Mouse (Mus musculus): ENCODE data around the gene Zfp157. TPM values are rescaled to one million over a fixed set of nuclear protein-coding genes. Genes with fewer than 3 reads are reported as not detected.
A peak's percentile ranks its signal among the peaks of the same experiment; 100 is the strongest.
"Not testable (repeated sequence)": the region's sequence is repeated elsewhere in the genome, so short reads cannot be mapped to it uniquely, and the experiment has no call there.

The Zfp157 gene
- 24.0 and 25.3 TPM in 2 replicates for polyA plus RNA-seq (2015; fragmentation: Nextera tagmentation; extraction: Ambion mirVana)

DNA sequence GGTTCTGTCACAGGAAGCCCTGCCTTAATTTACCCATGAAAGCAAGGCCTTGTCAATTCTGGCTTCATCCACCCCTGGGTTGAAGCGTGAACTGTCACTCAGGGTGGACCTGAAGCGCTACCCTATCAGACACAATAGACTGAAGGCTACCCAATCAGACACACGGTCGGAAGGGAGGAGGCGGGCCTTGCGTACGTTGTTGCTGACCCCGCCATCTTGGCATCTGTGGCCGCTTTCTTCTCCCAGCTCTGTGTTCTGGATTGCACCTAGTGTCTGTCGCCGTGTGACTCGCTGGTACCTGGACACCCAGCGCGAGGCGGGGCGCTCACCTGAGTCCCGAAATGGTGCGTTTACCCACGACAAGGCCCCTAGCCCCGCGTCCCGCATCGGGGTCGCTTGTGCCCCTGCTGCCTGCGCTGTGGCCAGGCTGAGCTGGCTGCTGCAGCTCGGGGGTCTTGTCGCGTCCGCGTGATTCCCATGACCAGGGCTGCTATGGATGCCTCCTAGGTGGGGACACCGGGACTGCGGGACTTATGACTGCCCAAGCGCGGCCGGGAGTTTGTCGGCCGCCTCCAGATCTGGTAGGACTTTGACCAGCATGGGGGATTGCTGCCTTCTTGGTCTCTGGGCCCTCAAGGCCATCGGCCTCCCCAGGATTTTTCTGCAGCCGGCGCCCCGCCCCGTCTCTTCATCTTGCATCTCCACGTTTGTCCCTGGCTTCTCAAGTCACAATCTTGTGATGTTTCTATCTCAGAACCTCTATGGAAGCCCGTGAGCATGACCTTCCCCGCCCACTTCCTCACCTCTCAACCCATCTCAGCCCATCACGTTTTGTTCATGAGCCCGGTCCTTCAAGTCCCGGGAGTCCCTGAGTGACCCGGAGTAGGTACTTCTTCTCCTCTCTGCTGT, at the start of gene Zfp157:
Gene Zfp157 (plus strand): TSS at position 183 of the 909 bp plus-strand sequence.
- peaks cover 19% of the 10 kb centered on the region for H3K36me3 ChIP-seq (ENCODE audit: insufficient read depth, low read length)
- ATAC-seq (replicated peaks; ENCODE audit: low FRiP score, low read depth) (peak; percentile 100), DNase-seq (ENCODE audit: low spot score) (peak; percentile 98)
- H3K27me3 ChIP-seq (ENCODE audit: insufficient read depth, low read length): no peaks in the 10 kb centered on the region
- H3K9me3 ChIP-seq (replicated peaks; ENCODE audit: low read length): no peaks in the 10 kb centered on the region
- peak within 1 kb of the TSS; percentile 99 for H3K9ac ChIP-seq (ENCODE audit: low read depth, low read length)
- peaks cover 6% of the 10 kb centered on the region; the same call in 1 of the 2 replicates for H3K4me1 ChIP-seq (replicated peaks; ENCODE audit: insufficient read depth, low read length)
- H3K4me2 ChIP-seq (ENCODE audit: low read length): peak within 1 kb of the TSS; percentile 71
- TF ChIP-seq CTCF (IDR thresholded peaks at IDR 0.05; ENCODE audit: low read depth): no peak
- peak within 1 kb of the TSS; percentile 93 for H3K27ac ChIP-seq
- WGBS: under 1% methylated on average over 49 of the region's 49 CpGs
- peak within 1 kb of the TSS; percentile 91 for H3K4me3 ChIP-seq (replicated peaks; ENCODE audit: low read depth, low read length)

DNA sequence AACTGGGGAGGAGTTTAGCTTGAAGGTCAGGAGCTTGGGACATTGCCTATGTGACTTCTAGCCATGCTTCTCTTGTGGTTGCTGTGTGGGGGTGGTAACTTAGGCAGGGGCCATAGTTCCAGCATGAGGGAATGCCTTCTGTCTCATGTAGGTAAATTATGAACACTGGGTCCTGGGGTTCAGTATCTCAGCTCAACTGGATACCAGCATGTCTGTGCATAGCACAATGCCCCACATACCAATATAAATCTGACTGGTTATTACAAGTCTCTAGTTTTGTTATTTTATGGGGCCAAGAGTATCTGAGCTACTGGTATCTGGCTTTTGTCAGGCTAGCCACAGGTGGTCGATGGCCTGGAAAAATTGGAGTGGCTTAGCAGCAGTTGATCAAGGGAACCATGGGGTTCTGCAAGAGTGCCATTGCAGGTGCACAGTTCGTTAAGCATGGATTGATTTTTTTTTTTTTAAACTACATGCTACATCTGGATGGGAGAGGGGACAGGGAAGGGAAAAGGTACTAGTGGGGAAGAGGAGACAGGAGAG, 43.4 kb upstream of the Zfp157 start:
- DNase-seq (ENCODE audit: low spot score) (peak; percentile 3), ATAC-seq (replicated peaks; ENCODE audit: low FRiP score, low read depth) (no peak)
- no peaks in the 10 kb centered on the region for H3K4me1 ChIP-seq (replicated peaks; ENCODE audit: insufficient read depth, low read length)
- H3K27ac ChIP-seq: no peak overlapping the region
- H3K4me3 ChIP-seq (replicated peaks; ENCODE audit: low read depth, low read length): no peak overlapping the region
- no peak overlapping the region for H3K4me2 ChIP-seq (ENCODE audit: low read length)
- WGBS: 32% methylated on average over 2 of the region's 2 CpGs
- no peaks in the 10 kb centered on the region for H3K9me3 ChIP-seq (replicated peaks; ENCODE audit: low read length)
- no peak for TF ChIP-seq CTCF (IDR thresholded peaks at IDR 0.05; ENCODE audit: low read depth)
- no peak overlapping the region for H3K9ac ChIP-seq (ENCODE audit: low read depth, low read length)
- no peaks in the 10 kb centered on the region for H3K27me3 ChIP-seq (ENCODE audit: insufficient read depth, low read length)
- no peaks in the 10 kb centered on the region for H3K36me3 ChIP-seq (ENCODE audit: insufficient read depth, low read length)

DNA sequence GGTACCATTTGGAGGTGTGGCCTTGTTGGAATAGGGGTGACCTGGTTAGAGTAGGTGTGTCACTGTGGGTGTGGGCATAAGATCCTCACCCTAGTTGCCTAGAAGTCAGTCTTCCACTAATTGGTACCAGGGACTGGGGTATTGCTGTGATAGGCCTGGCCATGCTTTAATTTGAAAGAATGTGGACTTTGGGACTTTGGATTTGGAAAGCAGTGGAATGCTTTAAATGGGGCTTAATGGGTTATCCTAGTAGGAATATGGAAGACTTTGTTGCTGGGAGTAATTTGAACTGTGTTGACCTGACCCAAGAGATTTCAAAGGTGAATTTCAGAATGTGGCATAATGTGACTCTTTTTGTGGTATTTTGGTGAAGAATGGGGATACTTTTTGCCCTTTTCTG, 40.8 kb upstream of the Zfp157 start:
- not testable (repeated sequence) for H3K27ac ChIP-seq; H3K9ac ChIP-seq (ENCODE audit: low read depth, low read length); H3K4me2 ChIP-seq (ENCODE audit: low read length); H3K4me3 ChIP-seq (replicated peaks; ENCODE audit: low read depth, low read length); H3K27me3 ChIP-seq (ENCODE audit: insufficient read depth, low read length); H3K4me1 ChIP-seq (replicated peaks; ENCODE audit: insufficient read depth, low read length); H3K9me3 ChIP-seq (replicated peaks; ENCODE audit: low read length); H3K36me3 ChIP-seq (ENCODE audit: insufficient read depth, low read length); DNase-seq (ENCODE audit: low spot score); ATAC-seq (replicated peaks; ENCODE audit: low FRiP score, low read depth)

- ATAC-seq (replicated peaks; ENCODE audit: low FRiP score, low read depth): no peak
- no peak; the same call in 1 of the 2 replicates for TF ChIP-seq CTCF (IDR thresholded peaks at IDR 0.05; ENCODE audit: low read depth)
Measured at GRCm38 (mm10) chr5:138458371-138458770, 17.1 kb downstream of the Zfp157 start.

DNA sequence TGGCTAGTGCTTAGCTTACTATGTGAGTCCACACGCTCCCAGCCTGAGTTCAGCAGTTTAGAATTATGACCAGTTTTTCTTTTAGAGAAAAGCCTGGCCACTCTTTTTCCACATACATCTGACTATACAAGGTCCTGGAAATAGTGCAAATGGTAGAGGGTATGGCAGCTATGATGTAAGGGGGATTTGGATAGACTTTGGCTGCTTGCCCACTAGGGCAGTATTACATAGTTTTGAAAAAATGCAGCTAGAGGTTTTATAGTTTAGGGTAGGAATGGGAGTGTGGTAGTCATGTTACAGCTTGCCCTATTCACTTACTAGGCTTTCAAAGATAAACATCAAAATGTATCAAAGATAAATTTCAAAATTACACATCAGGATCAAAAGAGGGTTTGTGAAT, 17.8 kb downstream of the Zfp157 start:
- Histone ChIP-seq H3K27ac (no peak overlapping the region), H3K9ac (ENCODE audit: low read depth, low read length) (no peak overlapping the region), H3K36me3 (ENCODE audit: insufficient read depth, low read length) (peaks cover 47% of the 10 kb centered on the region), H3K4me2 (ENCODE audit: low read length) (no peak overlapping the region), H3K4me3 (replicated peaks; ENCODE audit: low read depth, low read length) (no peak overlapping the region), H3K27me3 (ENCODE audit: insufficient read depth, low read length) (no peaks in the 10 kb centered on the region), H3K4me1 (replicated peaks; ENCODE audit: insufficient read depth, low read length) (no peaks in the 10 kb centered on the region), H3K9me3 (replicated peaks; ENCODE audit: low read length) (peaks cover 28% of the 10 kb centered on the region)
- 100% methylated on average over 1 of the region's 1 CpGs for WGBS
- ATAC-seq (replicated peaks; ENCODE audit: low FRiP score, low read depth) (no peak), DNase-seq (ENCODE audit: low spot score) (peak; percentile 7)
- no peak for TF ChIP-seq CTCF (IDR thresholded peaks at IDR 0.05; ENCODE audit: low read depth)

More at GRCm38 (mm10) chr5:138458371-138458770, 17.1 kb downstream of the Zfp157 start:
- H3K27me3 ChIP-seq (ENCODE audit: insufficient read depth, low read length): no peaks in the 10 kb centered on the region
- H3K9me3 ChIP-seq (replicated peaks; ENCODE audit: low read length): peaks cover 28% of the 10 kb centered on the region
- DNase-seq (ENCODE audit: low spot score): no peak
- 96% methylated on average over 4 of the region's 4 CpGs for WGBS
- H3K4me3 ChIP-seq (replicated peaks; ENCODE audit: low read depth, low read length): no peak overlapping the region
- H3K4me2 ChIP-seq (ENCODE audit: low read length): no peak overlapping the region
- H3K9ac ChIP-seq (ENCODE audit: low read depth, low read length): no peak overlapping the region
- peaks cover 51% of the 10 kb centered on the region for H3K36me3 ChIP-seq (ENCODE audit: insufficient read depth, low read length)
- H3K4me1 ChIP-seq (replicated peaks; ENCODE audit: insufficient read depth, low read length): no peaks in the 10 kb centered on the region
- H3K27ac ChIP-seq: no peak overlapping the region

GRCm38 (mm10) chr5:138473601-138474000, 32.3 kb downstream of the Zfp157 start:
- 21% methylated on average over 6 of the region's 6 CpGs for WGBS
- ATAC-seq (replicated peaks; ENCODE audit: low FRiP score, low read depth): no peak

GRCm38 (mm10) chr5:138504548-138504947, 63.3 kb downstream of the Zfp157 start:
- not testable (repeated sequence) for H3K9ac ChIP-seq (ENCODE audit: low read depth, low read length); DNase-seq (ENCODE audit: low spot score); H3K4me1 ChIP-seq (replicated peaks; ENCODE audit: insufficient read depth, low read length); H3K4me3 ChIP-seq (replicated peaks; ENCODE audit: low read depth, low read length); ATAC-seq (replicated peaks; ENCODE audit: low FRiP score, low read depth); H3K36me3 ChIP-seq (ENCODE audit: insufficient read depth, low read length); H3K27ac ChIP-seq; H3K9me3 ChIP-seq (replicated peaks; ENCODE audit: low read length); H3K27me3 ChIP-seq (ENCODE audit: insufficient read depth, low read length); H3K4me2 ChIP-seq (ENCODE audit: low read length)
- WGBS: 89% methylated on average over 11 of the region's 12 CpGs

More at GRCm38 (mm10) chr5:138473601-138474000, 32.3 kb downstream of the Zfp157 start:
- no peaks in the 10 kb centered on the region for H3K27me3 ChIP-seq (ENCODE audit: insufficient read depth, low read length)
- H3K9me3 ChIP-seq (replicated peaks; ENCODE audit: low read length): no peaks in the 10 kb centered on the region
- peak; percentile 68 for DNase-seq (ENCODE audit: low spot score)
- H3K36me3 ChIP-seq (ENCODE audit: insufficient read depth, low read length): no peaks in the 10 kb centered on the region
- no peak overlapping the region for H3K4me2 ChIP-seq (ENCODE audit: low read length)
- H3K27ac ChIP-seq: no peak overlapping the region
- no peak overlapping the region for H3K9ac ChIP-seq (ENCODE audit: low read depth, low read length)
- H3K4me1 ChIP-seq (replicated peaks; ENCODE audit: insufficient read depth, low read length): no peaks in the 10 kb centered on the region
- peak; percentile 89 for TF ChIP-seq CTCF (IDR thresholded peaks at IDR 0.05; ENCODE audit: low read depth)
- no peak overlapping the region for H3K4me3 ChIP-seq (replicated peaks; ENCODE audit: low read depth, low read length)
